Mouse (Mus musculus) right cerebral cortex, postnatal 36 days (tissue): ENCODE data around the gene Spop.
"Not testable (repeated sequence)": the region's sequence is repeated elsewhere in the genome, so short reads cannot be mapped to it uniquely, and the experiment has no call there.

Experiments used
- DNase-seq, 2 experiments: peaks; one replicate each; pipeline ENCODE4 v3.0.0; 2022; ENCODE audit warnings: low spot score in 2 of 2, mixed read lengths in 1 of 2

Spop gene

GRCm38 (mm10) chr11:95495883-95496282 lies 82.0 kb downstream of the Spop start:
- no peak for DNase-seq

- DNase-seq = no peak
These were observed 84.0 kb downstream of the Spop start for GRCm38 (mm10) chr11:95497921-95498320.

DNA sequence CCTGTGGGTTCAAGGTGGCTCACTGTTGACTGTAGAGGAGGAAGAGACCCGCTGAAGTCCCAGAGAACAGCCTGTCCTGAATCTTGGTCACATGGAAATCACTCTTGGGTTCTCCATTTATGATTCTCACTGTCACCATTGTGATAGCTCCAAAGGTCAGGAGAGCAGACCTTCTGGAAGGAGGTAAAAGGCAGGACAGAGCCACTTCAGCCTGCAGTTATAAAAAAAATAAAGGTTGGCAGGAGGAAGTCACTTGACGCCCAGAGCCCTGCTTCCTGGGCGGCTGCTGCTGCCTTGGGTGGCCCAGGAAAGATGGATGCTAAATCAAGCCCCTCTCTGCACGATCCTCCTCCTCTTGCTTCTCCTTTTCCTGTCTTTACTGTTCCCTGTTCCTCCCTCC lies 86.5 kb downstream of the Spop start:
- no peak for DNase-seq

DNA sequence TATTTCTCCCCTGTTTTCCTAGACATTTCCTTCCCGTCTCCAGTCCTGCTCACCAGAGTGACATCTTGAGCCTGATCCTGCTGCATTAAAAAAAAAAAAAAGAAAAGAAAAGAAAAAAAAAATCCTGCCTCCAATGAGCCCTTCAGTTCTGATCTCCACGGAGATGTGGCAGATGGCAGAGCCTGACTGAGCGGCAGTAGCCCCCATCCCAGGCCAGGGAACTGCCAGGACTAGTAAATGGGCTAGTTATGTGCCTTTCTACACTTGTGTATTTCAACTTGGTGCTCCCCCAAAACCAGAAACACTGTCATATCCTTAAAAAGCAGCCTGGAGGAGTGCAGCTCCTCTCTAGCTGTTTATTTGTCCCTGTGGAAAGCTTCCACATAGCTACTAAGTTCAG lies 87.0 kb downstream of the Spop start:
- DNase-seq = no peak

GRCm38 (mm10) chr11:95501826-95502225 lies 87.9 kb downstream of the Spop start:
- DNase-seq = not testable (repeated sequence)

DNA sequence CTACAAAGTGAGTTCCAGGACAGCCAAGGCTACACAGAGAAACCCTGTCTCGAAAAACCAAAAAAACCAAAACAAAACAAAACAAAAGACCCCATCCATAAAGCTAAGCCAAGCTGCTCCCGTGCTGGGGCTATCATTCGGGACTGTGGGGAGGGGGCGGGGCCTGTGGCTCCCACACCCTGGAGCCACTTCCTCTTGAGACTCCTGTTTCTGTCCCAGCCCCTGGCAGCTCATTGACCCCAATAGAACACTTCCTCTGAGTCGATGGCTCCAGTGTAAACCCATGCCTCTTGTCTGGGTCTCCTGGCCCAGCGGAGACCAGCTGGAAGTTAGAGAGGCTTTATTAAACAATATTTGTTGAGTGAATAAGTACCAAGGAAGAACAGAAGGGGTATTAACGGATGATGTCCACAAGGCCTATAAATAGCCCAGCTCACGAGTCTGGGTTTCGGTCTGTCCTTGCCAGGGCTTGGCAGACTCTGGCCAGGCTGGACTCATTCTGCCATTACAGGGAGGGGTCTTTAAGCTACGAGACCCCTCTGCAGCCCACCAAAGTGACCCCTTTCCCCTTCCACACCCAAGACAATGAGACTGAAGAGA lies 89.8 kb downstream of the Spop start:
- DNase-seq = no peak

GRCm38 (mm10) chr11:95504271-95504731 lies 90.4 kb downstream of the Spop start:
- DNase-seq = no peak

DNA sequence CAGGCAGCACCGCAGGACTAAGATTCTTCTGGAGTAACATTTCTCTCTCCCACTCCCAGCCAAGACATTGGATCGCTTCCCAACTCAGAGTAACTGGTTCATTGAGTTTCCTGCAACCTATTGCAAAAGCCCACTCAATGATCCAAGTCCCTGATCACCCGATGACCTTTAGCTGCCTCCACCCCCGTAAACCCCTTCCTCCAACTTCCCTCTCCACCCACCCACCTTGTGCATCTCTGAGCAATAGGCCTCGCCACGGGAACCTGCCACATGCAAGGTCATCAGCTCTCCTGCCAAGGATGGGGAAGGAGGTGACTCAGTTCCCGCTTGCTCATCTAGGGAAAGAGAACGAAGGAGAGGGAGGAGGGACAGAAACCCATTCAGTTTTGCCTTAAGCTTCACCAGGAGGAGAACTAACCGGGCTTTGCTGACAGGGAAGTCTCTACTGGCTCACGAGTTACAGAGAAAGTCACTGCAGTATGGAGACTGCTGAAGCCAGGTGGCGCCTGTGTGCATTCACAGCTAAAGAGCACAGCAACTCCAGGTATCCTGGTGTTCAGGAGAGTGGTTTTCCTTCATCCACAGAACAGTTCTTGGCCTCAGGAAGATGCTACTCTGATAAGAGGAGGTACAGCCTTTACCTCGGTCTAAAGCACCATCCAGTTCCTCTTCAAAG lies 93.3 kb downstream of the Spop start:
- DNase-seq = no peak

GRCm38 (mm10) chr11:95507785-95508184 lies 93.9 kb downstream of the Spop start:
- no peak for DNase-seq

DNA sequence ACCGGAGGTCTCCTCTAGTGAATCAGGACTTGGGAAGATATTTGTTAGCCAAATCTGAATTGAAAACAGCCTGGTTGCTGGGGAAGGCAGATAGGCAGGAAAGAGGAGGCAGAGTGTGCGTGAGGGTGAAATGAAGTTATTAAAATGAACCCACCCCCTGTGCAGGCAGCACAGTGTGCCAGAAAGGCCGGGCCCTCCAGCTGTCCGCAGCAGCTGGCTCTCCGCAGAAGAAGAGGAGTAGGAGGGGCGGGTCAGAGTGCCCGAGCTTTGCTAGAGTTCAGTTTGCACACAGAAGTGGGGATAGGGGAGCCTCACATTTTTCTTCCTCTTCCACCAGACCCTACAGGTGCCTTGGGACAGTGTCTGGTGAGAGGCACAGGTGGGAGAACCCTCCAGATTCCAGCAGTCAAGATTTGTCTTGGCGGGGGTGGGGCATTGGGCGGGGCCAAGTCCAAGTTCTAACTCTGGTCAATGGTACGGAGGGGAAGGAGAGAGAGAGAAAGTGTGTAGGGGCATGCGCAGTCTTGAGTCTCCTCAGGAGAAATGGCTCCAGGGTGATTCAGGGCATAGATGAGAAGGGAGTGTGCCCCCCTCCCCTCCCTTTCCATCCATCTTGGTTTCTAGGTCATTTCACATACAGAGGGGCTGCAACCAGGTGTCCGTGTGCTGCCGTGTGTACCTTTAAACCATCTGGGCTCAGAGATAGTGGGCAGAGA lies 94.5 kb downstream of the Spop start:
- no peak for DNase-seq

DNA sequence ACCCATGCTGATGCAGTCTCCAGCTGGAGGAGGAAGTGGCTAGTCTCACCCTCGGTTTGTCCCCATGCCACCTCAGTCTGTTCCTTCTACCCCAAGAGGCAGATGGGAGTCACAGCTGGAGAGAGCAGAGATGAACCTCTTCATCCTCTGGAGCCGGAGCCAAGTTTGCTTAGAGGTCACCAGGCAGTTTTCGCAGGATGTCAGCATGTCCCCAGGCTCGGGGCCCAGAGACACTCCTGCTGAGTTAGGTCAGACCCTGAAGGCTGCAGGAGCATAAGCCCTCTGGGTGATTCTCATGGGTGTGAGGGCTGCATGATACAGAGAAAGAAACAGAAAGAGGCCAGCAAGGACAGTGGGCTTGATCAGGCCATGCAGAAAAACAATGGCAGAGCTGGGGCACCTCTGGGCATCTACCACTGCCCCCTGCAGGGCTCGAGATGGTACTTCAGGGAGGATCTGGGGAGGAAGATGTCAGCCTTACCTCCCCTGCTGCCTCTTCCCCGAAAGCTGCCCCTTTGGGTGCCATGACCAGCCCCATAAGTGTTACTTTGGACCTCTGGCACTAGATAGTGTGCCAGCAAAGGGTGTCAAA lies 95.3 kb downstream of the Spop start:
- no peak for DNase-seq

- no peak for DNase-seq
These were observed 96.8 kb downstream of the Spop start for GRCm38 (mm10) chr11:95510631-95511030.

DNA sequence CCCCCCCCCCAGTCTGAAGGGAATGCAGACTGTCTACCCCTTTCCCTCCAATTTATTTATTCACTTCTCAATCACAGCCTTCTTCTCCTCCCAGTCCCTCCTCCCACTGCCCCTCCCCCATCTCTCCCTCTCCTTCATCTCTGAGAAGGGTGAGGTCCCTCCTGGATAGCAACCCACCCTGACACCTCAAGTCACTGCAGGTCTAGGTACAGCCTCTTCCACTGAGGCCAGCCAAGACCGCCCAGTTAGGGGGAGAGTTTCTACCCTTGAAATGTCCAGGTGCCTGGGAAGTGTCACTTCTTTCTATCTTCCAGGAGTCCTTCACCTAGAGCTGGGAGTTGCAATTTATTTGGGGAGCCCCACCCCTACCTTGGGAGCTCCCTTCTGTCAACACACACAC lies 98.0 kb downstream of the Spop start:
- DNase-seq = no peak

- no peak for DNase-seq
These were observed 98.5 kb downstream of the Spop start for GRCm38 (mm10) chr11:95512383-95512782.

DNA sequence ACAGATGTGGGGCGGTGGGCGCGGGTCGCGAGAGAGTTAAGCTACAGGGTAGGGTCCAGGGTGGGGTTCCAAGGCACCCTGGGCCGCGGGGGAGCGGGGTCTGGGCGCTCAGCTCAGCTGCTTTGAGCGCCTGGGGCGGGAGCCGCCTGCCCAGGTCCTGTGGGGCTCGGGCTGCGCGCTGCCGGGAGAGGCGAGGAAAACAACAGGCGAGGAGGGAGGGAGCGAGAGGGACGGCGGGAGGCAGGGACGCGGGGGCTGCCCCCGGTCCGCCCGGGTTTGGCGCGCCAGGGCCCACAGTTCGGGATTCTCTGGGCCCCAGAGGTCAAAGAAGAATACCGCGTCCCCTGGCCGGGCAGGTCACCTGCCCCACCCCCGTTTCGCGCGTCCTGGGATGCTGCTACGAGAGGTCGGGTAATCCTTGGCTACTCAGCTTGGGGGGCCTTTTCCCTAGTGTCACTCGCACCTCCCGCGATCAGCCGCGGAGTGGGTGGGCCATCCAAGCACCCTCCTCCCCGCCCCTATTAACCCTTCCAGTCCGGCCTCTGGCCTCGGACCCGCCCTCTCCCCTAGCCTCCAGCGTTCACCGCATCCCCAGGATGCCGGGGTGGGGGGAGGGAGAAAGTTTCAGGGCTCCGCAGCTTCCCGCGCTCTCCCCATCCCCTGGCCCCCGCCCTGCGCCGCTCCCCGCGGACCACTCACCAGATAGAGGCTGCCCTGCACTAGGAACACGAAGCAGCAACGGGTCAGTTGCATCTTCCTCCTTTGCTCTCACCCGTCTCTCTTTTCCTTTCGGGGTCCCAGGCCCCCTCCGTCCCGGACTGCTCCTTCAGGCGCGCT lies 99.8 kb downstream of the Spop start:
- no peak for DNase-seq

- peak; percentile 38 to 48 for DNase-seq
These were observed 100.5 kb downstream of the Spop start, which contains the start of gene Nxph3 for GRCm38 (mm10) chr11:95514298-95514861. Nxph3 (minus strand) TSS chr11:95514570.

GRCm38 (mm10) chr11:95515376-95516323 lies 101.8 kb downstream of the Spop start:
- DNase-seq = no peak

DNA sequence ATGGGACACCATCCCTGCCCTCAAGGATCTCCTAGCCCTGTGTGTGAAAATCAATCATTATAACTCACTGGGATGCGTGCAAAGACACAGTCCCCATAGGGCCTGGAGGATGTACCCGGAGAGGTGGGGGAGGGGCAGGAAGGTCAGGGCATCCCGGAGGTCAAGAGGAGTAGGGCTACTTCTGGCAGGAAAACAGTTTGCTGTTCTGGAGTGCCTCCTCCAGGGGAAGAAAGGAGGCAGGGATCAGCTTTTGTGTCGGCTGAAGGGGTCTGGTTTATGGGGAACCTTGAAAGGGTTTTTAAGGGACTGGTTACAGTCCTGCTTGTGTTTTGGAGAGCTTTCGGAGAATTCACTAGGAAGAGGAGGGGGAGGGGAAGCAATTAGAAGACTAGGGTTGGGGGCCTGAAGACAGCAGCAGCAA lies 102.6 kb downstream of the Spop start:
- DNase-seq = no peak

GRCm38 (mm10) chr11:95517162-95517561 lies 103.3 kb downstream of the Spop start:
- DNase-seq = no peak

DNA sequence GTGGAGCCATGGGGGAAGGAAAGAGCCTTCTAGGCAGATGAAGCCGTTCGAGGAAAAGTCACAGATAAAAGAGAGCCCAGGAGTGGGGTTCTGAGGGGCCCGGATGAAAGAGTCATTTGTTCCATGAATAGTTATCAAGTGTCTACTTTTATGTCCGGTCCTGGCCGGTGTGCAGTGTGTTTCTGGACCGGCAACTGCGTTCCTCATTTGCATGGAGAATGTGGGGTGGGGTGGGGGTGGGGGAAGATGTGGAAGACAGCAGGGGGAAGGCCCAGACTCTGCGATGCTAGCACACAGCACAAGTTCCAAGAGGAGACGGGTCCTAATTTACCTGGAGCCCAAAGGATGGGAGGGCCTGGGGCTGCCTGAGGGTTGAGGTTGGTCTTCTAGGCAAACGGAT lies 105.4 kb downstream of the Spop start:
- no peak for DNase-seq
